Mouse (Mus musculus) ES-E14 (cell line): ENCODE measurements around the gene Bcr.

ENCODE experiments used
- CHD2 ChIP-seq: IDR thresholded peaks from 2 replicates; pipeline ENCODE4 v1.6.1; 2014; ENCODE audit warnings: mild to moderate bottlenecking, low read depth, low read length, inconsistent platforms
- HCFC1 ChIP-seq: IDR thresholded peaks from 2 replicates; pipeline ENCODE4 v1.6.1; 2012; ENCODE audit warnings: low read length, inconsistent platforms, borderline replicate concordance; ENCODE audit not compliant: insufficient read depth
- MAFK ChIP-seq: IDR thresholded peaks from 2 replicates; pipeline ENCODE4 v1.6.1; 2014; ENCODE audit warnings: mild to moderate bottlenecking, low read depth, low read length, inconsistent platforms; ENCODE audit not compliant: insufficient read depth

DNA sequence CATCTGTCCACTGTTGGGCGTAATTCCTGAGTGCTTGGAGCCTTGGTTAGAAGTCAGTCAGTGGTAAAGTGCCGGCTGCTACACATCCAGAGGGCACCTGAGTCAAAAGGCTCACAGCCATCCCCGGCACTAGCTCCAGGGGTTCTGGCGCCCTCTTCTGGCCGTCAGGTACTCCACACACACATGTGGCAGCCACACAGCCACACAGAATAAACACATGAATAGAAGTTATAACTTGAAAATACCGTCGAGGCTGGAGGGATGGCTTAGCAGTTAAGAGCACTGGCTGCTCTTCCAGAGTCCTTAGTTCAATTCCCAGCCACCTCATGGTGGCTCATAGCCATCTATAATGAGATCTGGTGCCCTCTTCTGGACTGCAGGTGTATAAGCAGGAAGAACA lies 131.3 kb downstream of the Bcr start:
- TF ChIP-seq HCFC1 (no peak), MAFK (no peak), CHD2 (no peak)
